Mouse (Mus musculus): Measurements from ENCODE around the gene Tlcd2. TPM values are rescaled to one million over a fixed set of nuclear protein-coding genes. Genes with fewer than 3 reads are reported as not detected.

The Tlcd2 gene
- total RNA-seq (2023): 1.0 TPM

GRCm38 (mm10) chr11:75460844-75461742, at the start of gene Tlcd2:
Gene Tlcd2 (plus strand): TSS chr11:75461715.

GRCm38 (mm10) chr11:75422013-75422792, 39.3 kb upstream of the Tlcd2 start, which contains the start of gene Serpinf1:
Gene Serpinf1 (minus strand): TSS chr11:75422701.

DNA sequence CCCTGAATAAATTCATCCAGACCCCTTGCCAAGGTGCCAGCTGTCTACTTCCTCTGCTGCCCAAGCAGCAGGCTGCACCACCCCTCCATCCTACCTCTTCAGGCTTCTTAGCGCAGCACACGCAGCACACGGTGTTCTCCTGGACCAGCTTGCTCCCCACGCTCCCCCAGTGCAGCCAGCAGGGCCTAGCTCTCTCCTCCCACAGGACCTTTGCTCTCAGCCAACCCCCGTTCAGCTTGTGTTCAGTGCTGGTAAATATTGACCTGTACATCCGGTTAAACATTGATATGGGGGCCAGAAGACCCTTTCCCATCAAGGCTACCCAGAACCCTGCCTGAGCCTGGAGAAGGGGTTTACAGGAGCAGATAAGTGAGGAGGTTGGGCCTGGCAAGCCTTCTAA, 22.2 kb upstream of the Tlcd2 start, which contains the start of gene Serpinf2:
Serpinf2 (minus strand) TSS at position 229 of the 400 bp plus-strand sequence.

DNA sequence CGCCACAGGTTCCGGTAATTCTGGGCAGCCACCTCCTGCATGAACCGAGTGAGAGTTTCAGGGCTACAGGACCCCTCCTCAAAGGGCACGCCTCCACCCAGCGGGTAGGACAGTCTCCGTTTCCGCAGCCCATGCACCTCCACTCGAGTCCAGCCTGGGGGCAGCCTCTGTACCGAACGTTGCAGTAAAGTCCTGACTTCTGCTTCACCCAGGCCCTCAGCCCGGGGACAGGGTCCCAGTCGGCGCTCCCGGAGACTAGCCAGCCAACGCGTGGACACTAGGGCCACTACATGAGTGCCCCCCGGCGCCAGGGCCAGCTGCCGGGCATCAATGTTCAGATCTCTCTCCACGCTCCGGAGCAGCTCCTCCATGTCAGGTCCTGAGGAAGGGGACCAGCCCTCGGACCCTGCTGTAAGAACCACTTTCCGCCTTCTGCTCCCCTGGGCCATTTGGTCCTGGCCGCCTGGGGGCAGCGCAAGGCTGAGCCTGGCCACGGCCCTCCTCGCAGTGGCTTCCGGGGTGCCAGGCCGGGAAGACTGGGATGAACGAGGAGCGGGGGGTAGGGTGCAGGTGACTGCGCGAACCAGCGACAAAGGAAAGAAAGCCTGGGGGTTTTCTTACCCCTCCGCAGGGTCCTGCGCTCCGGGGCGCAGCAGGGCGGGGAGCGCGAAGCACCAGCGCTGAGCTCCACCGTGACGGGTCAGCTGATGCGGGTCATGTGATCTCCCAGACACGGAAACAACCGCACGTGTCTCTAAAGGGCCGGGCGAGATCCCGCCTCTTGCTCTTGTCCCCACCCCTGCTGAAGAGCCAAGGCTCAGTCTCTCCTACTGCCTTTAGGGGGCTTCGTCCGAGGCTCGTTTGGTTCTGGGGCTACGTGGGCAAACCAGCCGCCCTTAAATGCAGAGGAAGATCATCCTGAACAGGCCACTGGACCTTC, 7.3 kb upstream of the Tlcd2 start, which contains the start of gene Wdr81:
Wdr81 (minus strand) TSS at position 727 of the 940 bp plus-strand sequence.

DNA sequence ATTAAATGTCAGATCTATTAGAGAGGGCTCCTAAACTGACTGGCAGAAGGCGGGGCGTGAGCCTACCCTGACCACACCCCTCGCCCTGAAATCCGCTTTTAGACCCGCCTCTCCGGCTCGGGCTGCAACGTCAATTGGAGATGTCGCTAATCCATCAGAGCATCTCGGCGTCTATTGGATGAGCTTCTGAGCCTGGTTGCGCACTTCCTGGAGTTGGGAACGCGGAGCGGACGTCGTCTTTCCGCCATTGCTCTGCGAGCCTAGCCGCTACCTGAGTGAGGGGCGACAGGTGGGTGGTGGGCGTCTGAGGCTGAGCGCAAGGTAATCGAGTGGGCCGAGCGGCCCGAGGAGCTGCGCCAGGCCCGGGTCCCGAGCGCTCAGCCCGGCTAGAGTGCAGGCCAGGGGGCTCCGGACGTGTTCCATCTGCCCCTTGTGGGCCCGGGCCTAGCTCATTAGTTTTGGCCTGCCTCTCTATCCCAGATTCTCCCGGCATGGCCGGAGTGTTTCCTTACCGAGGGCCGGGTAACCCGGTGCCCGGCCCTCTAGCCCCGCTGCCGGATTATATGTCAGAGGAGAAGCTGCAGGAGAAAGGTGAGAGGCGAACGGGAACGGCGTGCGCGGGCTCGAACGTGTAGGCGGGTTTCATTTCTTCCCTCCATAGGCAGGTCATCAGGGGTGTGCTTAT, 25.2 kb downstream of the Tlcd2 start, which contains the start of gene Prpf8:
Prpf8 (plus strand) TSS at position 216 of the 685 bp plus-strand sequence.

DNA sequence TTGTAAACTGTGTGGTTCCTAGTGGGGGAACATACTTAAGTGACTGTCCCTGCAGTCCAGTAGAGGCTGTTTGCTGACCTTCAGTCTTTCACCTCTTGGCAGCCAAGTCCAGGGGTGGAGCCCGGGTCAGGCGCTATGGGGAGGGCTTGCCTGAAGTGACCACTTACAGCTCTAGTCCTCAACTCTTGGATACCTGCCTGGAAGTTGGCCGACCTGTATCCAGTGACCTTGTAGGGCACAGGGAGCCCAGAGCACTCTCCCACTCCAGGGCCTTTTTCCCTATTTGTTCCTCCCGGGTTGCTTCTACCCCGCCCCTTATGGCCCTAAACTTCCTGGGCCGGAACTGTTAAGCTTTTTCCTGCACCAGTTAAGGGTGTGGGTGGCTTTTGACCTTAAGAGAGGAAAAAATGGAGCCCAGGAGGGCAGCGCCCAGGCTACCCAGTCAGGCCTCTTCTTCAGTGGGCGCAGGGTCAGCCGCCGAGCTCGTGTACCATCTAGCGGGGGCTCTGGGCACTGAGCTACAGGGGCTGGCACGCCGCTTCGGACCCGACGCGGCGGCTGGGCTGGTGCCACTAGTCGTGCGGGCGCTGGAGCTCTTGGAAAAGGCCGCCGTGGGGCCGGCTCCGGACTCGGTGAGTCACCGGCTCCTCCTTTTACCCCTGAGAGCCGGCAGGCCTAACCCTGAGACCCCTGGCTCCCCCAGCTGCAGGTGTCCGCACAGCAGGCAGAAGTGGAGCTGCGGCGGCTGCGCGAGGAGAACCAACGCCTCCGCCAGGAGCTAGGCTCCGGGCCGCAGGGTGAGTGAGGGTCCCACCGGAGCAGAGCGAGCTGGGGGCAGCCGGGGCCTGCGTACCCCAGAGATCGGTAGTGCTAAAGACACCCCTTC, 48.5 kb downstream of the Tlcd2 start, which contains the start of gene Rilp:
Rilp (plus strand) TSS at position 354 of the 886 bp plus-strand sequence.

GRCm38 (mm10) chr11:75513336-75513735, 51.8 kb downstream of the Tlcd2 start, which contains the start of gene Scarf1:
Gene Scarf1 (plus strand): TSS chr11:75513540.

Other genes with a start within 250 kb of the Tlcd2 start
- gene Rpa1, start 113.4 kb upstream of the Tlcd2 start, total RNA-seq (2023): 147 TPM
- gene Smyd4, start 113.3 kb upstream of the Tlcd2 start, total RNA-seq (2023): 16.1 TPM
- 0.55 TPM for gene Serpinf1, start 39.0 kb upstream of the Tlcd2 start, total RNA-seq (2023)
- gene Serpinf2, start 22.1 kb upstream of the Tlcd2 start, total RNA-seq (2023): 0.46 TPM
- 25.1 TPM for gene Wdr81, start 7.0 kb upstream of the Tlcd2 start, total RNA-seq (2023)
- gene Prpf8, start 25.1 kb downstream of the Tlcd2 start, total RNA-seq (2023): 197 TPM
- gene Rilp, start 48.4 kb downstream of the Tlcd2 start, total RNA-seq (2023): 0.58 TPM
- gene Scarf1, start 51.8 kb downstream of the Tlcd2 start, total RNA-seq (2023): not detected
- gene Slc43a2, start 70.0 kb downstream of the Tlcd2 start, total RNA-seq (2023): 98.9 TPM
- 170 TPM for gene Pitpna, start 126.4 kb downstream of the Tlcd2 start, total RNA-seq (2023)
- 98.2 TPM for gene Inpp5k, start 169.3 kb downstream of the Tlcd2 start, total RNA-seq (2023)
- gene Myo1c, start 188.8 kb downstream of the Tlcd2 start, total RNA-seq (2023): 29.1 TPM
- 54.4 TPM for gene Crk, start 217.5 kb downstream of the Tlcd2 start, total RNA-seq (2023)